In genomic region chr4:143412219-143413092, GRCm38 (mm10) we compare ENCODE assay signal across 8 mouse cellular contexts. TPM values are rescaled to one million over a fixed set of nuclear protein-coding genes. Genes with fewer than 3 reads are reported as not detected.
A peak's percentile ranks its signal among the peaks of the same experiment; 100 is the strongest.
DNase-seq lines count a peak whose midpoint lies in the region; ATAC-seq and TF ChIP-seq lines count a peak whose summit lies in the region.

TSS of gene Pramef8 (plus strand) at chr4:143412426.

- H3K4me3 ChIP-seq in ES-Bruce4 (ENCODE audit: low read depth, low read length), result peak within 1 kb of the TSS; percentile 93
- peak within 1 kb of the TSS; percentile 51 for H3K4me3 ChIP-seq in forebrain, embryonic 14.5 days (ENCODE audit: low read depth, low read length)
- peak within 1 kb of the TSS; percentile 64 for H3K4me3 ChIP-seq in neural tube, embryonic 15.5 days (replicated peaks)

- intact Hi-C loops in heart, postnatal 14 days (cut with DNase I), result loop anchor here (10.0 kb wide), 1 partner anchor 248 kb away; no protein-coding TSS in a partner anchor

- no peaks in the 10 kb centered on the region for H3K9me3 ChIP-seq in ES-Bruce4 (replicated peaks; ENCODE audit: control insufficient read depth, insufficient read depth, low read length, poor library complexity, severe bottlenecking)
- 0 out of 2 replicates have a peak, but pooled peaks cover 5% of the 10 kb centered on the region for H3K9me3 ChIP-seq in forebrain, embryonic 14.5 days (replicated peaks; ENCODE audit: control insufficient read depth, low read length)
- no peaks in the 10 kb centered on the region for H3K9me3 ChIP-seq in neural tube, embryonic 15.5 days (replicated peaks)

- H3K4me2 ChIP-seq in forebrain, embryonic 14.5 days (ENCODE audit: low read length), result peak within 1 kb of the TSS; percentile 44
- peak within 1 kb of the TSS; percentile 67 for H3K4me2 ChIP-seq in neural tube, embryonic 15.5 days

- no peak for TF ChIP-seq POLR2A in ES-Bruce4 (IDR thresholded peaks at IDR 0.05; ENCODE audit: insufficient read depth, low read length)

- TF ChIP-seq EP300 in ES-Bruce4 (IDR thresholded peaks at IDR 0.05; ENCODE audit: insufficient read depth, low read depth, low read length), result no peak

- peaks cover 27% of the 10 kb centered on the region for H3K36me3 ChIP-seq in ES-Bruce4 (ENCODE audit: control insufficient read depth, insufficient read depth, low read length, poor library complexity, severe bottlenecking)
- H3K36me3 ChIP-seq in forebrain, embryonic 14.5 days (ENCODE audit: control insufficient read depth, insufficient read depth, low read length), result peaks cover 32% of the 10 kb centered on the region
- peaks cover 34% of the 10 kb centered on the region for H3K36me3 ChIP-seq in neural tube, embryonic 15.5 days

- H3K27ac ChIP-seq in ES-Bruce4 (ENCODE audit: insufficient read depth, low read length), result peak within 1 kb of the TSS; percentile 67; the same call in 1 of the 2 replicates
- H3K27ac ChIP-seq in forebrain, embryonic 14.5 days (ENCODE audit: low read depth, low read length), result peak within 1 kb of the TSS; percentile 85
- H3K27ac ChIP-seq in neural tube, embryonic 15.5 days (replicated peaks), result peak within 1 kb of the TSS; percentile 95

- peak; percentile 87 for DNase-seq in cerebellum, adult 11 months
- peak; percentile 98 for DNase-seq in forebrain, embryonic 14.5 days (ENCODE audit: low spot score)
- peak; percentile 86 to 91 for DNase-seq in heart, postnatal 14 days
- peak; percentile 92 for DNase-seq in layer of hippocampus, adult 11-12 months (ENCODE audit: low spot score)
- peak; percentile 92 to 93 for DNase-seq in lung, adult 18-20 months
- DNase-seq in testis, postnatal 14 days (ENCODE audit: low spot score), result peak; percentile 88

- H3K9ac ChIP-seq in ES-Bruce4 (ENCODE audit: low read depth, poor library complexity, severe bottlenecking), result peak within 1 kb of the TSS; percentile 81
- peak within 1 kb of the TSS; percentile 67 for H3K9ac ChIP-seq in forebrain, embryonic 14.5 days (ENCODE audit: low read length)
- peak within 1 kb of the TSS; percentile 60 for H3K9ac ChIP-seq in neural tube, embryonic 15.5 days (replicated peaks)

- ATAC-seq in forebrain, embryonic 14.5 days, result peak; percentile 96
- peak; percentile 95 for ATAC-seq in neural tube, embryonic 15.5 days (ENCODE audit: low FRiP score)

- H3K4me1 ChIP-seq in ES-Bruce4 (ENCODE audit: control insufficient read depth, insufficient read depth, low read length), result peaks cover 1% of the 10 kb centered on the region
- H3K4me1 ChIP-seq in forebrain, embryonic 14.5 days (ENCODE audit: control insufficient read depth, insufficient read depth, low read length), result no peaks in the 10 kb centered on the region
- H3K4me1 ChIP-seq in neural tube, embryonic 15.5 days, result peaks cover 8% of the 10 kb centered on the region

- H3K27me3 ChIP-seq in ES-Bruce4 (ENCODE audit: control insufficient read depth, insufficient read depth, low read length, poor library complexity, severe bottlenecking), result no peaks in the 10 kb centered on the region
- no peaks in the 10 kb centered on the region for H3K27me3 ChIP-seq in forebrain, embryonic 14.5 days (replicated peaks; ENCODE audit: control insufficient read depth, insufficient read depth, low read length)
- peaks cover 6% of the 10 kb centered on the region; the same call in 1 of the 2 replicates for H3K27me3 ChIP-seq in neural tube, embryonic 15.5 days (replicated peaks)

- TF ChIP-seq CTCF in ES-Bruce4 (IDR thresholded peaks at IDR 0.05; ENCODE audit: low read depth, low read length), result no peak

- under 1% methylated on average over 50 of the region's 50 CpGs for WGBS in forebrain, embryonic 14.5 days
- under 1% methylated on average over 50 of the region's 50 CpGs for WGBS in neural tube, embryonic 15.5 days

RNA-seq across cellular contexts. Expression of gene Pramef8, which starts in this region (rescaled TPM):
- polyA plus RNA-seq in ES-Bruce4 (2011; ENCODE audit: insufficient read depth, insufficient read length, low read depth, missing spikeins), result 15.5 and 21.7 TPM in 2 replicates
- 15.6 and 16.3 TPM in 2 replicates for polyA plus RNA-seq in forebrain, embryonic 14.5 days (2014; fragmentation: Nextera tagmentation; extraction: Ambion mirVana)
- 10 to 100 TPM in 1 of 2 experiments, 1 to 10 TPM in 1; 9.6 to 10.6 TPM for total RNA-seq in heart, postnatal 14 days (2021)
- 17.7 and 20.7 TPM in 2 replicates for polyA plus RNA-seq in neural tube, embryonic 15.5 days (2015; fragmentation: Nextera tagmentation; extraction: Ambion mirVana)

Comparison
In these comparisons a context has a peak if more than half of its experiments do, and no peak if none do; other contexts are left out.
1. Peak in every context shown above with its lines: DNase-seq, ATAC-seq, H3K4me3 ChIP-seq and H3K27ac ChIP-seq.